Mouse (Mus musculus): Measurements from ENCODE around the gene Rhcg. TPM values are rescaled to one million over a fixed set of nuclear protein-coding genes. Genes with fewer than 3 reads are reported as not detected.

Gene Rhcg
- total and polyA plus RNA-seq, 2 experiments, result not detected

GRCm38 (mm10) chr7:79578851-79579241 is 38.6 kb downstream of the Rhcg start:
- H3K4me1 ChIP-seq (ENCODE audit: control insufficient read depth, insufficient read depth, low read length), result no peaks in the 10 kb centered on the region
- DNase-seq (ENCODE audit: extremely low read depth, low read depth, low spot score), result peak; percentile 8
- H3K4me3 ChIP-seq (ENCODE audit: insufficient read depth, low read depth, low read length), result no peak overlapping the region
- H3K27me3 ChIP-seq (ENCODE audit: control insufficient read depth, insufficient read depth, low read length), result peaks cover 12% of the 10 kb centered on the region; the same call in 1 of the 2 replicates
- H3K36me3 ChIP-seq (ENCODE audit: control insufficient read depth, insufficient read depth, low read length), result no peaks in the 10 kb centered on the region
- H3K79me2 ChIP-seq (ENCODE audit: control insufficient read depth, insufficient read depth, low read length), result no peaks in the 10 kb centered on the region
- H3K27ac ChIP-seq (replicated peaks; ENCODE audit: insufficient read depth, low read depth, low read length), result no peak overlapping the region
- TF ChIP-seq CTCF (IDR thresholded peaks at IDR 0.05; ENCODE audit: low read depth, low read length), result no peak
- TF ChIP-seq POLR2A (IDR thresholded peaks at IDR 0.05; ENCODE audit: extremely low read depth, insufficient read depth, low read length), result no peak
- WGBS, result 6% methylated on average over 20 of the region's 20 CpGs
- H3K9ac ChIP-seq (ENCODE audit: low read depth, low read length), result peak overlapping the region; percentile 50; the same call in 1 of the 2 replicates

- 17% methylated on average over 24 of the region's 25 CpGs for WGBS
- H3K27ac ChIP-seq (replicated peaks; ENCODE audit: insufficient read depth, low read depth, low read length), result no peak overlapping the region
- no peak overlapping the region for H3K4me3 ChIP-seq (ENCODE audit: insufficient read depth, low read depth, low read length)
- H3K4me1 ChIP-seq (ENCODE audit: control insufficient read depth, insufficient read depth, low read length), result no peaks in the 10 kb centered on the region
- H3K27me3 ChIP-seq (ENCODE audit: control insufficient read depth, insufficient read depth, low read length), result peaks cover 12% of the 10 kb centered on the region; the same call in 1 of the 2 replicates
- TF ChIP-seq CTCF (IDR thresholded peaks at IDR 0.05; ENCODE audit: low read depth, low read length), result no peak
- no peak for TF ChIP-seq POLR2A (IDR thresholded peaks at IDR 0.05; ENCODE audit: extremely low read depth, insufficient read depth, low read length)
- peak overlapping the region; percentile 50; the same call in 1 of the 2 replicates for H3K9ac ChIP-seq (ENCODE audit: low read depth, low read length)
- no peaks in the 10 kb centered on the region for H3K36me3 ChIP-seq (ENCODE audit: control insufficient read depth, insufficient read depth, low read length)
- DNase-seq (ENCODE audit: extremely low read depth, low read depth, low spot score), result no peak
- H3K79me2 ChIP-seq (ENCODE audit: control insufficient read depth, insufficient read depth, low read length), result no peaks in the 10 kb centered on the region
These were observed 39.3 kb downstream of the Rhcg start for GRCm38 (mm10) chr7:79577931-79578850.

- no peak for DNase-seq (ENCODE audit: extremely low read depth, low read depth, low spot score)
- 34% methylated on average over 12 of the region's 12 CpGs for WGBS
- TF ChIP-seq CTCF (IDR thresholded peaks at IDR 0.05; ENCODE audit: low read depth, low read length) (peak; percentile 8; the same call in 1 of the 2 replicates), POLR2A (IDR thresholded peaks at IDR 0.05; ENCODE audit: extremely low read depth, insufficient read depth, low read length) (no peak)
These were observed 40.2 kb downstream of the Rhcg start for GRCm38 (mm10) chr7:79577096-79577874.

GRCm38 (mm10) chr7:79576659-79577058 is 40.8 kb downstream of the Rhcg start:
- Histone ChIP-seq H3K27me3 (ENCODE audit: control insufficient read depth, insufficient read depth, low read length) (peaks cover 12% of the 10 kb centered on the region; the same call in 1 of the 2 replicates), H3K9ac (ENCODE audit: low read depth, low read length) (no peak overlapping the region), H3K4me1 (ENCODE audit: control insufficient read depth, insufficient read depth, low read length) (no peaks in the 10 kb centered on the region), H3K27ac (replicated peaks; ENCODE audit: insufficient read depth, low read depth, low read length) (no peak overlapping the region), H3K79me2 (ENCODE audit: control insufficient read depth, insufficient read depth, low read length) (no peaks in the 10 kb centered on the region), H3K4me3 (ENCODE audit: insufficient read depth, low read depth, low read length) (no peak overlapping the region), H3K36me3 (ENCODE audit: control insufficient read depth, insufficient read depth, low read length) (no peaks in the 10 kb centered on the region)
- DNase-seq (ENCODE audit: extremely low read depth, low read depth, low spot score), result peak; percentile 43
- WGBS, result 19% methylated on average over 5 of the region's 5 CpGs
- TF ChIP-seq POLR2A (IDR thresholded peaks at IDR 0.05; ENCODE audit: extremely low read depth, insufficient read depth, low read length) (no peak), CTCF (IDR thresholded peaks at IDR 0.05; ENCODE audit: low read depth, low read length) (peak; percentile 63)

More at GRCm38 (mm10) chr7:79577096-79577874, 40.2 kb downstream of the Rhcg start:
- H3K27ac ChIP-seq (replicated peaks; ENCODE audit: insufficient read depth, low read depth, low read length), result no peak overlapping the region
- H3K79me2 ChIP-seq (ENCODE audit: control insufficient read depth, insufficient read depth, low read length), result no peaks in the 10 kb centered on the region
- H3K4me1 ChIP-seq (ENCODE audit: control insufficient read depth, insufficient read depth, low read length), result no peaks in the 10 kb centered on the region
- H3K4me3 ChIP-seq (ENCODE audit: insufficient read depth, low read depth, low read length), result no peak overlapping the region
- H3K9ac ChIP-seq (ENCODE audit: low read depth, low read length), result no peak overlapping the region
- peaks cover 12% of the 10 kb centered on the region; the same call in 1 of the 2 replicates for H3K27me3 ChIP-seq (ENCODE audit: control insufficient read depth, insufficient read depth, low read length)
- no peaks in the 10 kb centered on the region for H3K36me3 ChIP-seq (ENCODE audit: control insufficient read depth, insufficient read depth, low read length)

GRCm38 (mm10) chr7:79572191-79572818 is 45.2 kb downstream of the Rhcg start:
- Histone ChIP-seq H3K27me3 (ENCODE audit: control insufficient read depth, insufficient read depth, low read length) (0 out of 2 replicates have a peak, but pooled peaks cover 5% of the 10 kb centered on the region), H3K79me2 (ENCODE audit: control insufficient read depth, insufficient read depth, low read length) (no peaks in the 10 kb centered on the region), H3K27ac (replicated peaks; ENCODE audit: insufficient read depth, low read depth, low read length) (no peak overlapping the region), H3K36me3 (ENCODE audit: control insufficient read depth, insufficient read depth, low read length) (no peaks in the 10 kb centered on the region), H3K9ac (ENCODE audit: low read depth, low read length) (no peak overlapping the region), H3K4me3 (ENCODE audit: insufficient read depth, low read depth, low read length) (no peak overlapping the region), H3K4me1 (ENCODE audit: control insufficient read depth, insufficient read depth, low read length) (no peaks in the 10 kb centered on the region)
- DNase-seq (ENCODE audit: extremely low read depth, low read depth, low spot score), result no peak
- TF ChIP-seq POLR2A (IDR thresholded peaks at IDR 0.05; ENCODE audit: extremely low read depth, insufficient read depth, low read length) (no peak), CTCF (IDR thresholded peaks at IDR 0.05; ENCODE audit: low read depth, low read length) (no peak)
- WGBS, result 84% methylated on average over 19 of the region's 19 CpGs
